Mouse (Mus musculus): ENCODE measurements at regions not wholly inside any gene's neighbourhood (a gene's known extent, or its start where the extent isn't known, plus 50 kb on each side); places are given as distances from the start of the nearest gene placed in this dataset.
"Not testable (repeated sequence)": the region's sequence is repeated elsewhere in the genome, so short reads cannot be mapped to it uniquely, and the experiment has no call there.

DNA sequence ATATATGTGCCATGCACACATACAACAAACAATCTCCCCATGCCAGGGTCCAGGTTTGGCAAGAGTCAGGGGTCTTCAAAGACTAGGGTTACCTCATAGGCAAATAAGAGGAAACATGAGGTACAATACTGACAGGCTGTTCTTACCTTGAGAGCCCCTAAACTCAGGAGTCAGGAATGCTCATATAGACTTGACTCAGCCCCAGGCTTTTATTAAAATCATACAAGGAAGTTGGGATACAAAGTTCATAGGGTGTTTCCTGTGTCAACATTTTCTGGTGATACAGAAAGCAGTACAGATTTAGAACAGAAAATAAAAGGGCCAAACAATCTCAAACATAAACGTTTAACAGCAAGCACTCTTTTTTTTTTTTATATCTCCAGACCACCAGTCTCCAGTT, 2102.4 kb upstream of the Aga start:
- Histone ChIP-seq H3K4me1 (ENCODE audit: control insufficient read depth, insufficient read depth, low read depth, low read length) (no peaks in the 10 kb centered on the region), H3K36me3 (ENCODE audit: control insufficient read depth, insufficient read depth, low read length) (no peaks in the 10 kb centered on the region), H3K4me2 (ENCODE audit: low read length) (no peak overlapping the region), H3K9me3 (ENCODE audit: control insufficient read depth, low read length) (no peaks in the 10 kb centered on the region), H3K4me3 (ENCODE audit: low read length) (no peak overlapping the region), H3K9ac (ENCODE audit: low read depth, low read length) (no peak overlapping the region), H3K27me3 (replicated peaks; ENCODE audit: control insufficient read depth, insufficient read depth, low read length) (no peaks in the 10 kb centered on the region), H3K27ac (ENCODE audit: low read depth, low read length) (no peak overlapping the region)
- 59% methylated on average over 1 of the region's 1 CpGs for WGBS
- ATAC-seq = no peak

DNA sequence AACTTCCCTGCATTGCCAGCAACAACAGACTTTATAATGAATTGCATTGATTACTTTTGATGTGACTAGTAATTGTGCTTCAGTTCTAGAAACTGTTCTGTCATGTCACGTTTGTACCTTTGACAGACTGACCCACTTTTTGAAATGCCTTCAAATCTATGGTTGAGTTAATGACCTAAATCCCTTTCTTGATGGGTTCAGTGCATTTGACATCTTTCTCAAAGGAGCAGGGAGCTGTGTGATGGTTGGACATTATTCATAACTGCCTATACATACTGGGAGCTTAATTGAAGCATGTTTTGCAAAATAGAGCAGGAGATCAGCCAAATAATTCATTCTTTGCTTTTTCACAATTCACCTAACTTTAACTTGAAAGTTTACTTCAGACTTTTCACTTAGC, 2083.1 kb upstream of the Aga start:
- Histone ChIP-seq H3K27me3 (replicated peaks; ENCODE audit: control insufficient read depth, insufficient read depth, low read length) (no peaks in the 10 kb centered on the region), H3K9me3 (ENCODE audit: control insufficient read depth, low read length) (no peaks in the 10 kb centered on the region), H3K4me3 (ENCODE audit: low read length) (no peak overlapping the region), H3K27ac (ENCODE audit: low read depth, low read length) (no peak overlapping the region), H3K36me3 (ENCODE audit: control insufficient read depth, insufficient read depth, low read length) (no peaks in the 10 kb centered on the region), H3K4me1 (ENCODE audit: control insufficient read depth, insufficient read depth, low read depth, low read length) (no peaks in the 10 kb centered on the region), H3K4me2 (ENCODE audit: low read length) (no peak overlapping the region), H3K9ac (ENCODE audit: low read depth, low read length) (no peak overlapping the region)
- WGBS = 46% methylated on average over 1 of the region's 1 CpGs
- no peak for ATAC-seq

DNA sequence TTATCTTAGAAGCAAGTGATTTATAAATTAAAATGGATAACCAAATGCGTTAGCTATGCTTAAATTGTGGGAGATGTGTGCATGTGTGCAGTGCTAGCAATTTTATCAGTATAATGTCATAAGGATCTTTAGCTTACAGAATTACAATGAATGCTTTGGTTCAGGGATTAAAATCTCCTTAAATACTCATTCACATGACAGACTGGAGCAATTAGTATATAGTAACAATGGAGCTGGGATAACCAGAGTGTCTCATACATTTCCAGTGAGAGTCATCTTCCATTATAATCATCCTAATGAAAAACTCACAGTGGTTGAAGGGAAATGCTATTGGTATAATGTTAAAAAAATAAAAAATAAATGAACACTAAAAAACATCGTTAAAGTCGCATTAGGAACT, 2082.7 kb upstream of the Aga start:
- Histone ChIP-seq H3K9me3 (ENCODE audit: control insufficient read depth, low read length) (no peaks in the 10 kb centered on the region), H3K4me2 (ENCODE audit: low read length) (no peak overlapping the region), H3K4me1 (ENCODE audit: control insufficient read depth, insufficient read depth, low read depth, low read length) (no peaks in the 10 kb centered on the region), H3K36me3 (ENCODE audit: control insufficient read depth, insufficient read depth, low read length) (no peaks in the 10 kb centered on the region), H3K9ac (ENCODE audit: low read depth, low read length) (no peak overlapping the region), H3K27me3 (replicated peaks; ENCODE audit: control insufficient read depth, insufficient read depth, low read length) (no peaks in the 10 kb centered on the region), H3K4me3 (ENCODE audit: low read length) (no peak overlapping the region), H3K27ac (ENCODE audit: low read depth, low read length) (no peak overlapping the region)
- WGBS = 75% methylated on average over 3 of the region's 3 CpGs
- peak; percentile 30; the same call in 1 of the 2 replicates for ATAC-seq

DNA sequence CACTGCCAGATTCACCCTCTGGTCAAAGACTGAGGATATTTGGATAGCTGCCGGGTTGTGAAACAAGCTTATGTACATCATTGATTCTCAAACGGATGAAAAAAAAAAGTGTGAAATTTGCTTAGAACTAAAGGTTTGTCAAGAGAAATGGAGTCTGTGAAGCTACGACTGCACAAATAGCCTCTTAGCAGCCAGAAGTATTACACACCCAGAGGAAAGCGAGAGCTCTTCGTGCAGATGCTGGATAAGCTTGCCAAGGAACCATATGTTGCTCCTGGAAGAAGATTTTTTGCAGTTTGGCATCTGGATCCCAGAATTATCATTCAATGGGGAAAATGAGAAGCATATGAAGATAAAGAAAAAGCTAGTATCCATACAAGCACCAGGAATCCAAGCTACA, 2063.9 kb upstream of the Aga start:
- Histone ChIP-seq H3K27me3 (replicated peaks; ENCODE audit: control insufficient read depth, insufficient read depth, low read length) (no peaks in the 10 kb centered on the region), H3K4me2 (ENCODE audit: low read length) (no peak overlapping the region), H3K36me3 (ENCODE audit: control insufficient read depth, insufficient read depth, low read length) (no peaks in the 10 kb centered on the region), H3K4me3 (ENCODE audit: low read length) (no peak overlapping the region), H3K9ac (ENCODE audit: low read depth, low read length) (no peak overlapping the region), H3K27ac (ENCODE audit: low read depth, low read length) (no peak overlapping the region), H3K4me1 (ENCODE audit: control insufficient read depth, insufficient read depth, low read depth, low read length) (no peaks in the 10 kb centered on the region), H3K9me3 (ENCODE audit: control insufficient read depth, low read length) (no peaks in the 10 kb centered on the region)
- ATAC-seq = no peak
- 77% methylated on average over 5 of the region's 5 CpGs for WGBS

DNA sequence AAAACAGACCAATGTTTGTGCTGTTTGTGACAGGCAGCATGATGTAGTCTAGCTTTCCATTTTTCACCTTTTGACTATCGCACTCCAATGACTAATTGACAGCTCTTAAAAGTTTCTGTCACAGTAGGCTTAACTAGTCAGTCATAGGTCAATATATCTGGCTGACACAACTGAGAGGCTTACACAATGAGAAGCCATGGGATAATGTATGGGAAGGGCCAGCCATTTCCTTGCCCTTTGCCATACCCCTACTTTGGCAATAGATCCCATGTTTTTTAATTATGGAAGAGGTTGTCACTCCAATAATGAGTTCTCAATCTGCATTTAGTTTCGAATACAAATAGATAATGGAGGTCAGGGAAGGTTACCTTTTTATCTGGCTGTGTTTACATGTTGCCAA, 2062.9 kb upstream of the Aga start:
- ATAC-seq = no peak

DNA sequence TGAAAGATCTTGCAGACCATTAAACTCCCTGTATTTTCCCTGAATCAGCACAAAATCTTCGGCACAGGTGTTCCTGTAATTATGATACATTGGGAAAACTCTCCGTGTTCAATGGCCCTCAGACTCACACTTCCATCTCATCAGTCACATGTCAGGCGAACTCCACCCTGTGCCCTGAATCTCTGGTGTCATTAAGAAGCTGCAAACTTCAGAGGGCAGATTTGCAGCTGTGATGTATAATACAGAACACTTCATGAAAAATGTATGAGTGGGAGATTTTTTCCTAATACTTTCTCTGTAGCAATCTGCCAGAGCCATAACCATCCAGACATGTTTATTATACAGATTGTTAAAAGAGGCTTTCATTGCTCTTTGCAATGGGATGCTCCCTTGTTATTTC, 2032.1 kb upstream of the Aga start:
- Histone ChIP-seq H3K4me3 (ENCODE audit: low read length) (no peak overlapping the region), H3K27ac (ENCODE audit: low read depth, low read length) (no peak overlapping the region), H3K9me3 (ENCODE audit: control insufficient read depth, low read length) (no peaks in the 10 kb centered on the region), H3K36me3 (ENCODE audit: control insufficient read depth, insufficient read depth, low read length) (no peaks in the 10 kb centered on the region), H3K4me1 (ENCODE audit: control insufficient read depth, insufficient read depth, low read depth, low read length) (no peaks in the 10 kb centered on the region), H3K4me2 (ENCODE audit: low read length) (no peak overlapping the region), H3K9ac (ENCODE audit: low read depth, low read length) (no peak overlapping the region), H3K27me3 (replicated peaks; ENCODE audit: control insufficient read depth, insufficient read depth, low read length) (no peaks in the 10 kb centered on the region)
- no peak for ATAC-seq
- 66% methylated on average over 3 of the region's 3 CpGs for WGBS

More for the DNA sequence above, 2062.9 kb upstream of the Aga start:
- Histone ChIP-seq H3K9me3 (ENCODE audit: control insufficient read depth, low read length) (no peaks in the 10 kb centered on the region), H3K27ac (ENCODE audit: low read depth, low read length) (no peak overlapping the region), H3K4me1 (ENCODE audit: control insufficient read depth, insufficient read depth, low read depth, low read length) (no peaks in the 10 kb centered on the region), H3K36me3 (ENCODE audit: control insufficient read depth, insufficient read depth, low read length) (no peaks in the 10 kb centered on the region), H3K9ac (ENCODE audit: low read depth, low read length) (no peak overlapping the region), H3K27me3 (replicated peaks; ENCODE audit: control insufficient read depth, insufficient read depth, low read length) (no peaks in the 10 kb centered on the region), H3K4me3 (ENCODE audit: low read length) (no peak overlapping the region), H3K4me2 (ENCODE audit: low read length) (no peak overlapping the region)
- WGBS = 54% methylated on average over 2 of the region's 2 CpGs

DNA sequence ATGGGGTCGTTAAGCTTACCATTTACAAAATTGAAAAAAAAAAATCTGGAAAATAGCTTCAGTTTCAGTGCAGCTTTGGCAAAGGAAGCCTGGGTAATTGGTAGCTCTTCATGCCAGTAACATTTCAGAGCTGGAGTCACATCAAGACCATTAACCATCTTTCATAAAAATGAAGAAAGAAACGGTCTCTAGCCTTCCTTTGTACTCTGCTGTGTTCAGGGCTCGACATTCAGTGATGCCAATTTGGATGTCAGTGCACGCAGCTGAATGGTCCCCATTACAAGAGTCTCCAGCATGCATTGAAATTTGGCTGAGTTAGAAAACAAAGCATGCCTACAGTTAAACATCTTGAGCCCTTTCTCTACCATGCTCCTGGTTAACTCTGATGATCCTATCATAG, 2009.0 kb upstream of the Aga start:
- Histone ChIP-seq H3K27ac (ENCODE audit: low read depth, low read length) (no peak overlapping the region), H3K4me3 (ENCODE audit: low read length) (no peak overlapping the region), H3K27me3 (replicated peaks; ENCODE audit: control insufficient read depth, insufficient read depth, low read length) (no peaks in the 10 kb centered on the region), H3K36me3 (ENCODE audit: control insufficient read depth, insufficient read depth, low read length) (no peaks in the 10 kb centered on the region), H3K4me2 (ENCODE audit: low read length) (no peak overlapping the region), H3K9ac (ENCODE audit: low read depth, low read length) (no peak overlapping the region), H3K4me1 (ENCODE audit: control insufficient read depth, insufficient read depth, low read depth, low read length) (no peaks in the 10 kb centered on the region), H3K9me3 (ENCODE audit: control insufficient read depth, low read length) (no peaks in the 10 kb centered on the region)
- ATAC-seq = peak; percentile 30; the same call in 1 of the 2 replicates
- WGBS = 61% methylated on average over 4 of the region's 4 CpGs

DNA sequence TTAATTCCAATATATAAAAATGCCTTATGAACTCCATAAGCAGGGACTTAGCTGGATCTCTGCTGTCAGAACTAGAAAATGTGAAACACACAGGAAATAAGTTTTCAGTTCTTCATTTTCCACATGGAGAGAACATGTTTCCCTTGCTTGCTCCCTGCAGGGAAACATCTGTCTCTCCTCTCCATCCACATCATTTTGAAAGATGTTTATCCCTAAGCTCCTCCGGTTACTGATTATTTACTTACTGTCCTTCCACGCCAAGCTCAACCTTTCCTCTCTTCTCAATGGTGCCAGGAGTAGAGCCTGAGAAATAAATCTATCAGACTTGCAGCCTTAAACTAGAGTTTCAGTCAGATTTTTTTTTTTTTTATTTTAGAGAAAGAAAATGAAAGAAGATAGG, 1988.4 kb upstream of the Aga start:
- Histone ChIP-seq H3K9ac (ENCODE audit: low read depth, low read length) (no peak overlapping the region), H3K4me1 (ENCODE audit: control insufficient read depth, insufficient read depth, low read depth, low read length) (no peaks in the 10 kb centered on the region), H3K36me3 (ENCODE audit: control insufficient read depth, insufficient read depth, low read length) (no peaks in the 10 kb centered on the region), H3K27ac (ENCODE audit: low read depth, low read length) (no peak overlapping the region), H3K4me2 (ENCODE audit: low read length) (no peak overlapping the region), H3K4me3 (ENCODE audit: low read length) (no peak overlapping the region), H3K27me3 (replicated peaks; ENCODE audit: control insufficient read depth, insufficient read depth, low read length) (no peaks in the 10 kb centered on the region), H3K9me3 (ENCODE audit: control insufficient read depth, low read length) (no peaks in the 10 kb centered on the region)
- 69% methylated on average over 2 of the region's 2 CpGs for WGBS
- no peak for ATAC-seq

DNA sequence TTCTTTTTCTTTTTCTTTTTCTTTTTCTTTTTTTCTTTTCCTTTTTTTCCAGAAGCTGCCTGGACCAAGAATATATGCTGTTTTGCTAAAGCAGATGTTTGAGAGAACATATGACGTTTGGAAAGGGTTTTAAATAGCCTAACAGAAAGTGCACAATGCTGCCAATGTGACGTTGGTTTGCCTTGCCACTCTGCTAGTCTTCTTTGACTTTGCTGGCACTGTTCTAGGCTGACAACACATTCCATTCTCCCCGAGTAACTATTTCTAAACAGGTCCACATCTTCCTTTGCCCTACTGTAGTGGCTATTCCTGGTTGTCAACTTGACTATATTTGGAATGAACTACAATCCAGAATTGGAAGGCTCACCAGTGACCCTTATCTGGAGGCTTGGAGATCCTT, 1958.4 kb upstream of the Aga start:
- H3K4me1 ChIP-seq (ENCODE audit: control insufficient read depth, insufficient read depth, low read depth, low read length); H3K27me3 ChIP-seq (replicated peaks; ENCODE audit: control insufficient read depth, insufficient read depth, low read length); H3K4me3 ChIP-seq (ENCODE audit: low read length); H3K9ac ChIP-seq (ENCODE audit: low read depth, low read length); H3K9me3 ChIP-seq (ENCODE audit: control insufficient read depth, low read length); ATAC-seq; H3K27ac ChIP-seq (ENCODE audit: low read depth, low read length); H3K36me3 ChIP-seq (ENCODE audit: control insufficient read depth, insufficient read depth, low read length); H3K4me2 ChIP-seq (ENCODE audit: low read length): not testable (repeated sequence)
- WGBS = 85% methylated on average over 3 of the region's 3 CpGs
